Mouse (Mus musculus) spleen, postnatal 10 days (tissue): ENCODE results near the gene Gm10334.
"Not testable (repeated sequence)": the region's sequence is repeated elsewhere in the genome, so short reads cannot be mapped to it uniquely, and the experiment has no call there.

ENCODE experiments used
- DNase-seq, 2 experiments: peaks; one replicate each; pipeline ENCODE4 v3.0.0; 2021 to 2022; ENCODE audit warnings: low spot score in 2 of 2

Gm10334 gene

DNA sequence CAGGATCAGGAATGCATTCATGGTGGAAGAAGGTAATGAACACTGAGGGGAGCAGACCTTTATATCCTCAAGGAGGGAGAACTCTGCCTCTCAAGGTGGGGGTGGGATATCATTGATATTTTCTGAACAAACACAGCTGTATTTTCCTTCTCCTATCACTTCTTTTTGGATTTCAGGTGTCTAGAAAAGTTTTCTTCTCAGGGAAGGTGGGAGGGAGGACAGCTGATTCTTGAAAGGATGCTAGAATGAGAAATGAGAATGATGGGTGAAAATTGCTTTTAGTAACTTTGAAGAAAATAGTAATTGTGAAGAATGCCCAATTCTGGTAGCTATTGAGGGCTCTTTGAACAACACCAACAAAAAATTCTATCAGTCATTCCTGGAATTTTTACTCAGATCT is at the start of gene Gm10334:
TSS of gene Gm10334 (minus strand) at position 101 of the 400 bp plus-strand sequence.
- not testable (repeated sequence) for DNase-seq

DNA sequence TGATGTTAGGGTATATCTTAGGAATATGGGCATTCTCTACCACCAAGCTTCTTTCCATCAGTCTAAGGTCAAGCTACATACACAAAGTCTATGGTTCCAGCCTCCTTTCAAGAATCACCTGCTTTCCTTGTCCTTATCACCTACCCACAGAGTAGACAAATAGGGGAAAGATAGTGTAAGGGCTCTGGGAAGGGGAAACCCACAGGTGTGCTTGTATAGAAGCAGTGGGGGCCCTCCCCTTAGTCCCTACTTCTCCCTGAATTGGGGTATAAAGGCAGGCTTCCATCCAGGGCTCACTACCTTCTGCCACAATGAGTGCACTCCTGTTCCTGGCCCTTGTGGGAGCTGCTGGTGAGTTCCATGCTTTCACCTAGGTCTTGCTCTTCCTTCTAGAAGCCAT is 12.7 kb upstream of the Gm10334 start, which contains the start of gene Prss1:
TSS of gene Prss1 (plus strand) at position 301 of the 400 bp plus-strand sequence.
- not testable (repeated sequence) for DNase-seq

DNA sequence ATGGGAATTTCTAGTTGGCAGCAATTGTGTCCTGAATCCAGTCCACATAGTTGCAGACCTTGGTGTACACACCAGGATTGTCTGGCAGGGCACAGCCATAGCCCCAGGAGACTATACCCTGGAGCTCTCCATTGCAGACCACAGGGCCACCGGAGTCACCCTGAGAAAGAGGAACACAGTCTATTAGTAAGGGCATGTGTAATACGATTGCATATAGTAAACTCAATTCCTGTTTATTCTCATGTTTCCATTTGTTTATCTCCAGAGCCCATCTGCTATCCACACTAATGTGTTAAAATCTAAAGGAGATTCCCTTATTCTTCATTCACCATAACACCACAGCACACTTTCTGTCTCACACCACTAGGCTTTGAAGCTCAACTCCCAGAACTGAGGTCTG is 3.7 kb downstream of the Gm10334 start:
- DNase-seq: not testable (repeated sequence)
